Mouse (Mus musculus) gonadal fat pad, adult 2 months (tissue): Measurements from ENCODE around the gene Btn2a2. TPM values are rescaled to one million over a fixed set of nuclear protein-coding genes. Genes with fewer than 3 reads are reported as not detected.
"Not testable (repeated sequence)": the region's sequence is repeated elsewhere in the genome, so short reads cannot be mapped to it uniquely, and the experiment has no call there.

Experiments
- DNase-seq: peaks from one replicate; pipeline ENCODE4 v3.0.0-alpha.2; 2012; ENCODE audit warnings: low read depth
- polyA plus RNA-seq: library from polyadenylated mRNA; depleted of rRNA; stranded (reverse); fragments of >200 nt; gene quantifications from 2 replicates; pipeline ENCODE4 v1.2.3, GENCODE M21; 2012; rRNA removed

Gene Btn2a2
- polyA plus RNA-seq = 0.09 TPM in 1 of 2 replicates, not detected in the other

- no peak for DNase-seq
These were observed at the start of gene Btn2a2 for GRCm38 (mm10) chr13:23488400-23489322. Gene Btn2a2, minus strand, starts transcription at chr13:23488857.

- no peak for DNase-seq
These were observed 49.6 kb upstream of the Btn2a2 start for GRCm38 (mm10) chr13:23538249-23538648.

GRCm38 (mm10) chr13:23537006-23537710 lies 48.5 kb upstream of the Btn2a2 start:
- no peak for DNase-seq

GRCm38 (mm10) chr13:23536076-23536822 lies 47.6 kb upstream of the Btn2a2 start:
- no peak for DNase-seq

GRCm38 (mm10) chr13:23535137-23536075 lies 46.7 kb upstream of the Btn2a2 start, which contains the start of gene Hist1h3g:
Gene Hist1h3g, plus strand, starts transcription at chr13:23535422.
- DNase-seq = not testable (repeated sequence)

GRCm38 (mm10) chr13:23534368-23535131 lies 45.9 kb upstream of the Btn2a2 start:
- no peak for DNase-seq

GRCm38 (mm10) chr13:23533560-23534367 lies 45.1 kb upstream of the Btn2a2 start, which contains the start of gene Hist1h2af:
Gene Hist1h2af, plus strand, starts transcription at chr13:23533906.
- not testable (repeated sequence) for DNase-seq

- no peak for DNase-seq
These were observed 43.8 kb upstream of the Btn2a2 start for GRCm38 (mm10) chr13:23532262-23533075.

GRCm38 (mm10) chr13:23530901-23531875 lies 42.5 kb upstream of the Btn2a2 start, which contains the start of gene Hist1h4h:
Gene Hist1h4h, plus strand, starts transcription at chr13:23531050.
- no peak for DNase-seq

- DNase-seq = no peak
These were observed 41.7 kb upstream of the Btn2a2 start for GRCm38 (mm10) chr13:23530181-23530900.

GRCm38 (mm10) chr13:23529480-23530165 lies 41.0 kb upstream of the Btn2a2 start:
- DNase-seq = no peak

GRCm38 (mm10) chr13:23529005-23529404 lies 40.3 kb upstream of the Btn2a2 start:
- DNase-seq = no peak

- no peak for DNase-seq
These were observed 37.7 kb upstream of the Btn2a2 start for GRCm38 (mm10) chr13:23526312-23526711.

GRCm38 (mm10) chr13:23525901-23526300 lies 37.2 kb upstream of the Btn2a2 start:
- no peak for DNase-seq

GRCm38 (mm10) chr13:23524654-23525053 lies 36.0 kb upstream of the Btn2a2 start:
- DNase-seq = no peak

GRCm38 (mm10) chr13:23523976-23524375 lies 35.3 kb upstream of the Btn2a2 start:
- DNase-seq = no peak
